Mouse (Mus musculus): ENCODE data around the gene Mrpl55. TPM values are rescaled to one million over a fixed set of nuclear protein-coding genes. Genes with fewer than 3 reads are reported as not detected.

The Mrpl55 gene
- total and polyA plus RNA-seq, 3 experiments, result 68.5 to 75.5 TPM; not detected in 1

GRCm38 (mm10) chr11:59165616-59166241 is 36.6 kb upstream of the Mrpl55 start (continued):
- TF ChIP-seq GABPA (IDR thresholded peaks at IDR 0.05; ENCODE audit: low read depth, low read length) (no peak), CHD1 (IDR thresholded peaks at IDR 0.05; ENCODE audit: low read depth, low read length) (no peak), CHD2 (IDR thresholded peaks at IDR 0.05; ENCODE audit: low read length) (no peak), SIN3A (IDR thresholded peaks at IDR 0.05; ENCODE audit: low read length) (no peak; the same call in 1 of the 2 replicates), TBP (IDR thresholded peaks at IDR 0.05; ENCODE audit: low read depth, low read length) (0 out of 2 replicates have a peak, but pooled peaks have one; percentile 62), ZMIZ1 (IDR thresholded peaks at IDR 0.05; ENCODE audit: low read depth, low read length) (no peak), NRF1 (IDR thresholded peaks at IDR 0.05; ENCODE audit: insufficient read depth, low read depth, low read length, poor library complexity, severe bottlenecking) (no peak), ZKSCAN1 (IDR thresholded peaks at IDR 0.05; ENCODE audit: low read depth, low read length) (no peak), RCOR1 (IDR thresholded peaks at IDR 0.05; ENCODE audit: low read depth, low read length) (peak; percentile 43; the same call in 1 of the 2 replicates), NELFE (IDR thresholded peaks at IDR 0.05; ENCODE audit: low read depth, low read length) (no peak)

GRCm38 (mm10) chr11:59169807-59170206 is 32.5 kb upstream of the Mrpl55 start:
- Histone ChIP-seq H3K27ac (ENCODE audit: control insufficient read depth, low read depth, low read length) (no peak overlapping the region), H3K9ac (ENCODE audit: control insufficient read depth, low read depth, low read length, poor library complexity, severe bottlenecking) (no peak overlapping the region), H3K36me3 (ENCODE audit: control insufficient read depth in 1 of 2, insufficient read depth in 2 of 2, low read length in 2 of 2) (peaks cover 0 to 29% of the 10 kb centered on the region in 2 experiments; a peak in 2 of 4 replicates), H3K4me1 (ENCODE audit: control insufficient read depth in 1 of 2, insufficient read depth in 2 of 2, low read length in 2 of 2) (peaks cover 29 to 33% of the 10 kb centered on the region in 2 experiments), H3K9me3 (replicated peaks; ENCODE audit: insufficient read depth, low read length) (no peaks in the 10 kb centered on the region), H3K4me3 (ENCODE audit: control insufficient read depth in 1 of 2, insufficient read depth in 1 of 2, low read depth in 2 of 2, low read length in 2 of 2) (no peak overlapping the region), H3K79me2 (ENCODE audit: control insufficient read depth, insufficient read depth, low read length, poor library complexity) (no peaks in the 10 kb centered on the region), H3K27me3 (ENCODE audit: control insufficient read depth in 1 of 2, insufficient read depth in 2 of 2, low read length in 2 of 2) (no peaks in the 10 kb centered on the region)
- TF ChIP-seq MYC (IDR thresholded peaks at IDR 0.05; ENCODE audit: low read depth, low read length), result no peak
- no peak for DNase-seq (ENCODE audit: low read depth, low spot score)

GRCm38 (mm10) chr11:59170549-59170948 is 31.7 kb upstream of the Mrpl55 start:
- no peak for DNase-seq (ENCODE audit: low read depth, low spot score)

More at GRCm38 (mm10) chr11:59170549-59170948, 31.7 kb upstream of the Mrpl55 start:
- H3K4me3 ChIP-seq (ENCODE audit: control insufficient read depth in 1 of 2, insufficient read depth in 1 of 2, low read depth in 2 of 2, low read length in 2 of 2), result no peak overlapping the region
- H3K27me3 ChIP-seq (ENCODE audit: control insufficient read depth in 1 of 2, insufficient read depth in 2 of 2, low read length in 2 of 2), result no peaks in the 10 kb centered on the region
- TF ChIP-seq MYC (IDR thresholded peaks at IDR 0.05; ENCODE audit: low read depth, low read length) (no peak), USF2 (IDR thresholded peaks at IDR 0.05; ENCODE audit: borderline replicate concordance in 1 of 2, insufficient read depth in 1 of 2, low read depth in 1 of 2, low read length in 2 of 2) (no peak), TBP (IDR thresholded peaks at IDR 0.05; ENCODE audit: low read depth, low read length) (no peak), ETS1 (IDR thresholded peaks at IDR 0.05; ENCODE audit: low read depth, low read length) (no peak), POLR2A (IDR thresholded peaks at IDR 0.05; ENCODE audit: control insufficient read depth in 1 of 2, insufficient read depth in 1 of 2, low read depth in 1 of 2, low read length in 2 of 2, poor library complexity in 1 of 2) (no peak), EP300 (IDR thresholded peaks at IDR 0.05; ENCODE audit: low read depth in 1 of 2, low read length in 2 of 2) (no peak)
- peaks cover 0 to 25% of the 10 kb centered on the region in 2 experiments; a peak in 2 of 4 replicates for H3K36me3 ChIP-seq (ENCODE audit: control insufficient read depth in 1 of 2, insufficient read depth in 2 of 2, low read length in 2 of 2)
- no peak overlapping the region for H3K9ac ChIP-seq (ENCODE audit: control insufficient read depth, low read depth, low read length, poor library complexity, severe bottlenecking)
- H3K9me3 ChIP-seq (replicated peaks; ENCODE audit: insufficient read depth, low read length), result no peaks in the 10 kb centered on the region
- H3K4me1 ChIP-seq (ENCODE audit: control insufficient read depth in 1 of 2, insufficient read depth in 2 of 2, low read length in 2 of 2), result peaks cover 29 to 32% of the 10 kb centered on the region in 2 experiments
- H3K27ac ChIP-seq (ENCODE audit: control insufficient read depth, low read depth, low read length), result no peak overlapping the region
- no peaks in the 10 kb centered on the region for H3K79me2 ChIP-seq (ENCODE audit: control insufficient read depth, insufficient read depth, low read length, poor library complexity)
